Mouse (Mus musculus) bone marrow macrophage, adult 2 months (primary cell): ENCODE measurements around the gene Myh2. TPM values are rescaled to one million over a fixed set of nuclear protein-coding genes. Genes with fewer than 3 reads are reported as not detected.

Source experiments
- H3K27ac ChIP-seq: 2 replicates; pipeline ENCODE4 v1.5.1; 2012; ENCODE audit warnings: low read depth, low read length; ENCODE audit not compliant: insufficient read depth
- H3K4me1 ChIP-seq: 2 replicates; pipeline ENCODE4 v1.6.1; 2012; ENCODE audit warnings: low read length; ENCODE audit not compliant: control insufficient read depth, insufficient read depth
- H3K4me3 ChIP-seq: 2 replicates; pipeline ENCODE4 v1.5.1; 2012; ENCODE audit warnings: mild to moderate bottlenecking, low read length, moderate library complexity; ENCODE audit not compliant: insufficient read depth
- CTCF ChIP-seq: IDR thresholded peaks from 2 replicates; pipeline ENCODE4 v1.5.1; 2012; ENCODE audit warnings: low read depth, mild to moderate bottlenecking, low read length, moderate library complexity
- POLR2A ChIP-seq: IDR thresholded peaks from 2 replicates; pipeline ENCODE4 v1.6.1; 2012; ENCODE audit warnings: mild to moderate bottlenecking, low read depth, low read length, borderline replicate concordance
- polyA plus RNA-seq: library from polyadenylated mRNA; stranded (reverse); fragments of >200 nt; gene quantifications from 2 replicates; pipeline ENCODE4 v1.2.4, GENCODE M21; 2012; ENCODE audit not compliant: missing spikeins, insufficient read depth, insufficient read length

The Myh2 gene
- polyA plus RNA-seq, 1 experiment, result not detected

- Histone ChIP-seq H3K4me1 (no peaks in the 10 kb centered on the region), H3K4me3 (no peak overlapping the region), H3K27ac (no peak overlapping the region)
- TF ChIP-seq CTCF (no peak), POLR2A (no peak)
Measured at GRCm38 (mm10) chr11:67190316-67190715, 19.5 kb downstream of the Myh2 start.

GRCm38 (mm10) chr11:67190814-67191213 is 20.0 kb downstream of the Myh2 start:
- no peak overlapping the region for H3K27ac ChIP-seq
- H3K4me3 ChIP-seq, result no peak overlapping the region
- H3K4me1 ChIP-seq, result no peaks in the 10 kb centered on the region
- TF ChIP-seq CTCF, result no peak
- no peak for TF ChIP-seq POLR2A

- TF ChIP-seq POLR2A (no peak), CTCF (no peak)
Measured at GRCm38 (mm10) chr11:67191496-67191895, 20.7 kb downstream of the Myh2 start.

GRCm38 (mm10) chr11:67199321-67199720 is 28.5 kb downstream of the Myh2 start:
- no peak for TF ChIP-seq POLR2A
- no peak for TF ChIP-seq CTCF
- Histone ChIP-seq H3K4me3 (no peak overlapping the region), H3K4me1 (no peaks in the 10 kb centered on the region), H3K27ac (no peak overlapping the region)

More at GRCm38 (mm10) chr11:67191496-67191895, 20.7 kb downstream of the Myh2 start:
- Histone ChIP-seq H3K4me1 (no peaks in the 10 kb centered on the region), H3K27ac (no peak overlapping the region), H3K4me3 (no peak overlapping the region)

GRCm38 (mm10) chr11:67199752-67200151 is 28.9 kb downstream of the Myh2 start, which contains the start of gene Myh1:
TSS of gene Myh1 (plus strand) at chr11:67200052.
- Histone ChIP-seq H3K4me3 (no peak within 1 kb of the TSS), H3K27ac (no peak within 1 kb of the TSS), H3K4me1 (no peaks in the 10 kb centered on the region)
- TF ChIP-seq CTCF (no peak), POLR2A (no peak)

GRCm38 (mm10) chr11:67204766-67205165 is 33.9 kb downstream of the Myh2 start:
- H3K4me3 ChIP-seq, result no peak overlapping the region
- no peaks in the 10 kb centered on the region for H3K4me1 ChIP-seq
- no peak for TF ChIP-seq CTCF
- no peak for TF ChIP-seq POLR2A
- no peak overlapping the region for H3K27ac ChIP-seq

GRCm38 (mm10) chr11:67221803-67222202 is 51.0 kb downstream of the Myh2 start:
- Histone ChIP-seq H3K4me1 (no peaks in the 10 kb centered on the region), H3K27ac (no peak overlapping the region), H3K4me3 (no peak overlapping the region)
- TF ChIP-seq POLR2A (no peak), CTCF (no peak)

GRCm38 (mm10) chr11:67224466-67224865 is 53.6 kb downstream of the Myh2 start:
- H3K4me3 ChIP-seq, result no peak overlapping the region
- no peak overlapping the region for H3K27ac ChIP-seq
- TF ChIP-seq POLR2A, result no peak
- TF ChIP-seq CTCF, result no peak
- H3K4me1 ChIP-seq, result no peaks in the 10 kb centered on the region

- no peak overlapping the region for H3K27ac ChIP-seq
- TF ChIP-seq CTCF (no peak), POLR2A (no peak)
- H3K4me1 ChIP-seq, result no peaks in the 10 kb centered on the region
- no peak overlapping the region for H3K4me3 ChIP-seq
Measured at GRCm38 (mm10) chr11:67228731-67229130, 57.9 kb downstream of the Myh2 start.

- Histone ChIP-seq H3K4me3 (no peak overlapping the region), H3K4me1 (no peaks in the 10 kb centered on the region), H3K27ac (no peak overlapping the region)
- TF ChIP-seq POLR2A (no peak), CTCF (no peak)
Measured at GRCm38 (mm10) chr11:67229166-67229565, 58.3 kb downstream of the Myh2 start.

- Histone ChIP-seq H3K4me3 (no peak overlapping the region), H3K27ac (no peak overlapping the region), H3K4me1 (no peaks in the 10 kb centered on the region)
- no peak for TF ChIP-seq CTCF
- TF ChIP-seq POLR2A, result no peak
Measured at GRCm38 (mm10) chr11:67229946-67230345, 59.1 kb downstream of the Myh2 start.
